In genomic region chr15:84840560-84840959, GRCm38 (mm10) we compare ENCODE assay signal across 27 mouse cellular contexts. TPM values are rescaled to one million over a fixed set of nuclear protein-coding genes. Genes with fewer than 3 reads are reported as not detected.
DNase-seq lines count a peak whose midpoint lies in the region; ATAC-seq and TF ChIP-seq lines count a peak whose summit lies in the region.
"Had no signal": no experiment of that assay in that cellular context is flagged by ENCODE, and none has a peak within 500 bp of the region (broad histone marks: within the 10 kb centered on the region; RNA-seq: fewer than 3 reads in every experiment).

No protein-coding gene starts in this region.

- H3K4me3 ChIP-seq in intestine, postnatal 0 days (ENCODE audit: low read depth, low read length): no peak overlapping the region
- no peak overlapping the region for H3K4me3 ChIP-seq in intestine, embryonic 15.5 days (replicated peaks)
- no peak overlapping the region for H3K4me3 ChIP-seq in midbrain, postnatal 0 days (ENCODE audit: low read depth, low read length)
- no peak overlapping the region for H3K4me3 ChIP-seq in midbrain, embryonic 16.5 days (ENCODE audit: low read depth, low read length)
- no peak overlapping the region for H3K4me3 ChIP-seq in stomach, postnatal 0 days (ENCODE audit: low read depth, low read length)
- H3K4me3 ChIP-seq: embryonic facial prominence, embryonic 13.5 days; erythroblast, embryonic 14.5 days; forebrain, embryonic 13.5 days; heart, embryonic 15.5 days; hindbrain, embryonic 15.5 days; limb, embryonic 13.5 days; liver, embryonic 13.5 days; stomach, embryonic 15.5 days had no signal

- TF ChIP-seq CTCF in intestine, postnatal 0 days (IDR thresholded peaks at IDR 0.05; ENCODE audit: low read depth): peak; percentile 68
- peak; percentile 22; the same call in 1 of the 2 replicates for TF ChIP-seq CTCF in midbrain, postnatal 0 days (IDR thresholded peaks at IDR 0.05)
- peak; percentile 39 for TF ChIP-seq CTCF in stomach, postnatal 0 days (IDR thresholded peaks at IDR 0.05; ENCODE audit: low read depth)

- no peaks in the 10 kb centered on the region for H3K36me3 ChIP-seq in intestine, postnatal 0 days (ENCODE audit: control insufficient read depth, insufficient read depth)
- H3K36me3 ChIP-seq in intestine, embryonic 15.5 days: no peaks in the 10 kb centered on the region
- no peaks in the 10 kb centered on the region for H3K36me3 ChIP-seq in midbrain, postnatal 0 days (ENCODE audit: insufficient read depth, low read length)
- no peaks in the 10 kb centered on the region for H3K36me3 ChIP-seq in midbrain, embryonic 16.5 days (ENCODE audit: control insufficient read depth, insufficient read depth, low read length)
- no peaks in the 10 kb centered on the region for H3K36me3 ChIP-seq in stomach, postnatal 0 days (ENCODE audit: control insufficient read depth, insufficient read depth, low read length)
- H3K36me3 ChIP-seq: embryonic facial prominence, embryonic 13.5 days; G1E; heart, embryonic 15.5 days; hindbrain, embryonic 15.5 days; limb, embryonic 13.5 days; liver, embryonic 13.5 days; stomach, embryonic 15.5 days had no signal

- DNase-seq in midbrain, postnatal 0 days (ENCODE audit: low spot score): no peak
- DNase-seq in R1 (ENCODE audit: low read depth, low spot score): peak; percentile 27
- DNase-seq in stomach, postnatal 0 days (ENCODE audit: low spot score): no peak
- DNase-seq in kidney, postnatal 10 days: no peak
- DNase-seq: adrenal gland, adult 8-10 months; cerebellum, adult 8-10 months; cerebellum, postnatal 36 days; embryo, embryonic 11 days; heart, postnatal 4 days; kidney, adult 11 months; liver, embryonic 13.5 days; thymus, adult 18-20 months; thymus, postnatal 4 days had no signal

- TF ChIP-seq EP300 in stomach, postnatal 0 days (optimal IDR thresholded peaks at IDR 0.05): no peak

- H3K9me3 ChIP-seq in intestine, postnatal 0 days (ENCODE audit: control insufficient read depth): no peaks in the 10 kb centered on the region
- no peaks in the 10 kb centered on the region for H3K9me3 ChIP-seq in intestine, embryonic 15.5 days
- H3K9me3 ChIP-seq in midbrain, postnatal 0 days (ENCODE audit: low read length): no peaks in the 10 kb centered on the region
- H3K9me3 ChIP-seq in midbrain, embryonic 16.5 days (replicated peaks; ENCODE audit: control insufficient read depth, low read length, poor library complexity, severe bottlenecking): no peaks in the 10 kb centered on the region
- no peaks in the 10 kb centered on the region for H3K9me3 ChIP-seq in stomach, postnatal 0 days (ENCODE audit: control insufficient read depth, low read length)
- H3K9me3 ChIP-seq: embryonic facial prominence, embryonic 13.5 days; forebrain, embryonic 13.5 days; heart, embryonic 15.5 days; hindbrain, embryonic 15.5 days; limb, embryonic 13.5 days; liver, embryonic 13.5 days; stomach, embryonic 15.5 days had no signal

- peaks cover 6% of the 10 kb centered on the region for H3K4me1 ChIP-seq in intestine, postnatal 0 days (replicated peaks; ENCODE audit: control insufficient read depth, insufficient read depth, low read length)
- peaks cover 25% of the 10 kb centered on the region for H3K4me1 ChIP-seq in intestine, embryonic 15.5 days (replicated peaks)
- H3K4me1 ChIP-seq in midbrain, postnatal 0 days (ENCODE audit: insufficient read depth, low read length): peaks cover 6% of the 10 kb centered on the region; the same call in 1 of the 2 replicates
- peaks cover 16% of the 10 kb centered on the region for H3K4me1 ChIP-seq in midbrain, embryonic 16.5 days (ENCODE audit: control insufficient read depth, insufficient read depth, low read length)
- H3K4me1 ChIP-seq in stomach, postnatal 0 days (replicated peaks; ENCODE audit: control insufficient read depth, insufficient read depth): no peaks in the 10 kb centered on the region

- ATAC-seq in intestine, postnatal 0 days: no peak
- ATAC-seq in intestine, embryonic 15.5 days: no peak
- ATAC-seq in midbrain, postnatal 0 days (ENCODE audit: low FRiP score): no peak
- no peak for ATAC-seq in midbrain, embryonic 16.5 days
- ATAC-seq in stomach, postnatal 0 days (ENCODE audit: low FRiP score, low TSS enrichment): no peak
- ATAC-seq: activated CD4-positive, CD25-positive, alpha-beta regulatory T cell, adult 4 months; forebrain, embryonic 13.5 days; Patski had no signal

- no peaks in the 10 kb centered on the region for H3K27me3 ChIP-seq in intestine, postnatal 0 days (replicated peaks; ENCODE audit: control insufficient read depth, insufficient read depth, low read length)
- no peaks in the 10 kb centered on the region for H3K27me3 ChIP-seq in intestine, embryonic 15.5 days (replicated peaks)
- no peaks in the 10 kb centered on the region for H3K27me3 ChIP-seq in midbrain, postnatal 0 days (ENCODE audit: insufficient read depth, low read length)
- no peaks in the 10 kb centered on the region for H3K27me3 ChIP-seq in midbrain, embryonic 16.5 days (ENCODE audit: control insufficient read depth, insufficient read depth, low read depth, low read length)
- no peaks in the 10 kb centered on the region for H3K27me3 ChIP-seq in stomach, postnatal 0 days (ENCODE audit: control insufficient read depth, insufficient read depth, low read length)
- H3K27me3 ChIP-seq: embryonic facial prominence, embryonic 13.5 days; forebrain, embryonic 13.5 days; heart, embryonic 15.5 days; hindbrain, embryonic 15.5 days; limb, embryonic 13.5 days; liver, embryonic 13.5 days; Patski; stomach, embryonic 15.5 days had no signal

- H3K4me2 ChIP-seq in intestine, postnatal 0 days (replicated peaks; ENCODE audit: low read depth): no peak overlapping the region
- H3K4me2 ChIP-seq in intestine, embryonic 15.5 days (replicated peaks): no peak overlapping the region
- no peak overlapping the region for H3K4me2 ChIP-seq in midbrain, postnatal 0 days (ENCODE audit: low read depth, low read length, poor library complexity, severe bottlenecking)
- no peak overlapping the region for H3K4me2 ChIP-seq in midbrain, embryonic 16.5 days (ENCODE audit: low read length)
- no peak overlapping the region for H3K4me2 ChIP-seq in stomach, postnatal 0 days (replicated peaks; ENCODE audit: low read depth)
- H3K4me2 ChIP-seq: embryonic facial prominence, embryonic 13.5 days; forebrain, embryonic 13.5 days; heart, embryonic 15.5 days; hindbrain, embryonic 15.5 days; limb, embryonic 13.5 days; liver, embryonic 13.5 days; midbrain, embryonic 11.5 days; stomach, embryonic 15.5 days had no signal

- WGBS in intestine, postnatal 0 days: 59% methylated on average over 3 of the region's 3 CpGs
- WGBS in intestine, embryonic 15.5 days: 65% methylated on average over 3 of the region's 3 CpGs
- 83% methylated on average over 3 of the region's 3 CpGs for whole genome bisulfite sequencing in midbrain, postnatal 0 days
- 86% methylated on average over 3 of the region's 3 CpGs for WGBS in midbrain, embryonic 16.5 days
- 71% methylated on average over 3 of the region's 3 CpGs for WGBS in stomach, postnatal 0 days

- H3K27ac ChIP-seq in intestine, postnatal 0 days (ENCODE audit: low read depth, low read length): no peak overlapping the region
- H3K27ac ChIP-seq in intestine, embryonic 15.5 days: no peak overlapping the region
- H3K27ac ChIP-seq in midbrain, postnatal 0 days (ENCODE audit: low read depth, low read length): no peak overlapping the region
- no peak overlapping the region for H3K27ac ChIP-seq in midbrain, embryonic 16.5 days (ENCODE audit: low read length)
- no peak overlapping the region for H3K27ac ChIP-seq in stomach, postnatal 0 days (replicated peaks)
- H3K27ac ChIP-seq: embryonic facial prominence, embryonic 13.5 days; forebrain, embryonic 13.5 days; heart, embryonic 15.5 days; limb, embryonic 13.5 days; liver, embryonic 13.5 days; stomach, embryonic 15.5 days had no signal

- no peak overlapping the region for H3K9ac ChIP-seq in intestine, postnatal 0 days (ENCODE audit: low read depth, low read length)
- no peak overlapping the region for H3K9ac ChIP-seq in intestine, embryonic 15.5 days
- H3K9ac ChIP-seq in midbrain, postnatal 0 days (replicated peaks; ENCODE audit: low read length, poor library complexity, severe bottlenecking): no peak overlapping the region
- H3K9ac ChIP-seq in midbrain, embryonic 16.5 days (ENCODE audit: low read depth, low read length): no peak overlapping the region
- H3K9ac ChIP-seq in stomach, postnatal 0 days (ENCODE audit: low read length): no peak overlapping the region
- H3K9ac ChIP-seq: embryonic facial prominence, embryonic 13.5 days; heart, embryonic 15.5 days; hindbrain, embryonic 15.5 days; limb, embryonic 13.5 days; liver, embryonic 13.5 days; stomach, embryonic 15.5 days had no signal

RNA-seq across cellular contexts. Expression of gene Phf21b, which starts 15.3 kb away (rescaled TPM):
- polyA plus RNA-seq in intestine, postnatal 0 days (2015; fragmentation: Nextera tagmentation; extraction: Ambion mirVana): 0.38 and 0.48 TPM in 2 replicates
- polyA plus RNA-seq in intestine, embryonic 15.5 days (2015; fragmentation: Nextera tagmentation; extraction: Ambion mirVana): 0.76 and 1.6 TPM in 2 replicates
- total RNA-seq in midbrain, postnatal 0 days (2014; rRNA removed): 11.7 and 14.2 TPM in 2 replicates
- polyA plus RNA-seq in midbrain, postnatal 0 days (2015; fragmentation: Nextera tagmentation; extraction: Ambion mirVana): 1.1 and 1.4 TPM in 2 replicates
- 3.5 and 4.3 TPM in 2 replicates for polyA plus RNA-seq in midbrain, embryonic 16.5 days (2015; fragmentation: Nextera tagmentation; extraction: Ambion mirVana)
- polyA plus RNA-seq in stomach, postnatal 0 days (2015; fragmentation: Nextera tagmentation; extraction: Ambion mirVana): 0.12 and 0.16 TPM in 2 replicates
- polyA plus RNA-seq: G1E had no signal
